Mouse (Mus musculus): ENCODE results near the gene Nucks1.

DNA sequence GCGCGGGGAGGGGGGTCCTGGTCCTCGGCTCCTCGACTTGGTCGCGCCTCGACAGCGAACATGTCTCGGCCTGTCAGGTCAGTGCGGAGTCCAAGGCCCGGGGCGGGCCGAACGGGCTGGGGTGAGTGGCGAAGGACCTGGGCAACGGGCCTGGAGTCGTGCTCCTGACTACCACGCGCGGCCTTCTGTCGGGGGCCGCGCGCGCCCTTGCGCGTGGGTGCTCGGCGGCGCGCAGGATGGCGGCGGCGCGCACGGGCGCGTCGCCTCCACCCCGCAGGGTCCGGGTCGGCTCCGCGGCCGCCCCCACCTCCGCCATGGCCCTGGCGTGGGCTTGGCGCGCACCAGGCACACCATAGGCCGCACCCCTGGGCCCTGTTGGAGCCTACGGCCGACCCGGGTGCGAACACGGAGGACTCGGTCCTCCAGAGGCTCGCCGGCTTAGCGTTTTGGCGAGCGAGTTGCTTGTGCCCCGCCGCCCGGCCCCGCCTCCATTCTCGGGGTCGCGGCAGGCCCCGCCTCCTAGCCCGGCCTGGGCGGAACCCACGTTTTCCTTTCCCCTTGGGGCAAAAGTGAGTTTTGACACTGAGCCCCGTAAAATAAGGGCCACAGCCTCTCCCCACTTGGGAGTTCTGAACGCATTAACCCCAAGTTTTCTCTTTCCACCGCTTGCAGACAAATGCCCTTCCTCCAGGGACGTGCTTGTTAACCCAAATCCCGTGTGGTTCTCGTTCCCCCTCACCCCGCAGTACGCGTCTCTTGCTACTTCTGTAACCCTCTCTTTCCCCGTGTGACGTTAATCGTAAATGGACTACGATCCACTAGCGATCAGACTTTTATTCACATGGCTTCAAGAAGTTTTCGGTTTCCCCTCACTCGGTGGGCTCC, 582 bp downstream of the Nucks1 start:
- TF ChIP-seq CTCF (conservative IDR thresholded peaks at IDR 0.05; ENCODE audit: insufficient read depth, insufficient read length, low read depth, low read length) (no peak), POLR2A (IDR thresholded peaks at IDR 0.05; ENCODE audit: low read depth, low read length) (peak; percentile 16)

All from kidney, adult 2 months (tissue).